Mouse (Mus musculus) lung, adult 2 months (tissue): ENCODE measurements at regions not wholly inside any gene's neighbourhood (a gene's known extent, or its start where the extent isn't known, plus 50 kb on each side); places are given as distances from the start of the nearest gene placed in this dataset.

ENCODE experiments used
- CTCF ChIP-seq: fragments of 200-500 bp; IDR thresholded peaks from 2 replicates; pipeline ENCODE4 v1.5.1; 2011; ENCODE audit warnings: mild to moderate bottlenecking, low read length, control low read depth; ENCODE audit not compliant: insufficient read depth
- POLR2A ChIP-seq: fragments of 200-500 bp; IDR thresholded peaks from 2 replicates; pipeline ENCODE4 v1.6.1; 2011; ENCODE audit warnings: low read depth, mild to moderate bottlenecking, control low read depth, low read length, borderline replicate concordance; ENCODE audit errors: extremely low read depth

GRCm38 (mm10) chr14:14515918-14516317 is 114.8 kb downstream of the Olfr721-ps1 start:
- no peak for TF ChIP-seq CTCF
- TF ChIP-seq POLR2A: no peak
